Mouse (Mus musculus): ENCODE results near the gene Wrnip1. TPM values are rescaled to one million over a fixed set of nuclear protein-coding genes. Genes with fewer than 3 reads are reported as not detected.
A peak's percentile ranks its signal among the peaks of the same experiment; 100 is the strongest.

Wrnip1 gene
- 10 to 100 TPM; 13.0 to 16.4 TPM for total RNA-seq (2021)
- long read RNA-seq, experiment 1, transcript Wrnip1-201 (7 exons, 2,633 nt): major isoform, 29 of 31 reads
- long read RNA-seq, experiment 1, partial matches to known transcripts: 2 of 31 reads
- long read RNA-seq, experiment 1, other reads (novel, unspliced or antisense): 0 of 31 reads
- long read RNA-seq, experiment 2, transcript Wrnip1-201 (7 exons, 2,633 nt): major isoform, 25 of 28 reads
- long read RNA-seq, experiment 2, partial matches to known transcripts: 3 of 28 reads
- long read RNA-seq, experiment 2, other reads (novel, unspliced or antisense): 0 of 28 reads

DNA sequence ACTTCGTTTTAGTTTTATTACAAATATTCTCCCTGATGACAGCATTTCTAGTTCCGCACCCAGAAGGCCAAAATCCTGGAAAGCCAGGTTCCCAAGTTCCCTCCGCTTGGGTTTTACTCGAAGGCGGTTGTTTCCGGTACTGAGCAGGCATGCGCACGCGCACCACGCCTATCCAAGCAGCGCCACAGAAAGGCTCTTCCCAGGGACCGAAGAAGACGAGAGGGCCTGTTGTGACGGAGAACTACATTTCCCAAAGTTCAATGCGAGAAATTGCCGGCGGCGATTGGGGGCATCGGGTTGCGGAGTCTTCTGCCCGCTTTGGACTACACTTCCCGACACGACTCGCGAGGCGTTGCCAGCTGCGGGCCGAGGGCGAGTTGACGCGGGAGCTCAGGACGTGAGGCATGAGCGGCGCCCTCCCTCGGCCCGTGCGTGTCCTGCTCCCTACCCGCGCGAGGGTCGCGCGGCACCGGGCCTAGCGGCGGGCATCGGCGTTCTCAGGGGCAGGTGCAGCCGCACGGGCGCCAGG is at the start of gene Wrnip1:
Gene Wrnip1, plus strand, starts transcription at position 346 of the 529 bp plus-strand sequence.
- peak; percentile 91 for DNase-seq

DNA sequence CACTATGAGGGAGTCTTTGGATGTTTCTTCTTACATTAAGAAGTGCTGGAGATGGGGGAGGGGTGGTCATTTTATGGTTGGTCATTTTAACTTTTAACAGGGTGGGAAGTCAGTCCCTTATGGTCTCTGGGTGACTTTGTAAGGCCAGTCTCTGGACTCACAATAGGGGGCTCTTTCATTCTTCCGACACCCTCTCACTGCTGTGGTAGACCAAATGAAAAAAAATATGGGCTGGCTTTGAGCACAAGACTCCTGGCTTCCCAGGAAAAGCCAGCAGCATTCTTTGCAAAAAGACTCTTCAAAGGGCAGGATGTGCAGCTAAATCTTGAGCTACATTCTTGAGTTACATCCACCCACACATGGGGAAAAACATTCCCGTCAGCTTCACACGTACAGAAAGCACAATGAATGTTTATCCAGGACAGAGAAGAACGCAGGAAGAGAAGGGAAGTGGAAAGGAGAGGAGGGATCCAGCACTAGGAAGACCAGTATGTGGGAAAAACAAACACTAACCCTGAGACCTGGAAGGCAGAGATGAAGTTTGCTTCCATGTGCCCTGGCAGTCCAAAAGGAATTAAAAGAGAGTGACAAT is 49.7 kb upstream of the Wrnip1 start:
- DNase-seq: no peak

DNA sequence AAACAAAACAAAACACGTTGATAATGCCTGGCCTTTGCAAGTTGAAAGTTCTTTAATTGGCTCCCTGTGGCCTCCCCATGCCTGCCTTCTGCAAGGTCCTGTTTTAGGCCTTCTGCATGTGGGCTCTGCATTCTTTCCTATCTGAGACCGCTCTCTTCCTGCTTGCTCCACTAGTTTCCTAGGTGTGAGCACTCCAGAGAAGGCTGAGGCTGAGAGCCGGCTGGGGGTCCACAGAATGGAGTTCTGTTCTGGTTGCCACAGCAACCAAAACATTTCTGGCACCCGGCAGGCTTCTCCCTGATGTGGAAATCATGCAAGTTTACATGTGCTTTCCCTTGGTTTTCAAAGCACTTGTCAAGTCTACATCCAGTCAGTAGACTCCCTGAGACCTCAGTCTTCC is 42.8 kb upstream of the Wrnip1 start:
- no peak for DNase-seq

DNA sequence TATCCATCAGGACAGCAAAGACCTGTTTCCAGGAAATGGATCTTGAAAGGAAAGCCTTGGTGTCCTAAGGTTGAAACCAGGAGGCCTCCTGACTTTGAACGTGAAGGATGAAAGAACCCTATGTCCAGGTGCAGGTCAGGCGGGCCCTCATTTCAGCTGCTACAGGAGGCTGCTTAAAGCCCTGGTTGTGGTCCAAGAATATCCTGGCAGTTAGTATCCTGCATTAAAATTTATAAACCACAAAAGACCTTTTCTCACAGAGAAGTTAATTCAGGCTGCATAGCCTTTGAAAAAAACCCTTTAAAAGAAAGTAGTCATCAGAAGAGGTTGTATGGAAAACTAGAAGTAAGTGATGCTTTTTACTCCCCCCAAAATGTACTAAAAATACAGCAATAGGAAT is 41.0 kb upstream of the Wrnip1 start:
- DNase-seq: no peak

DNA sequence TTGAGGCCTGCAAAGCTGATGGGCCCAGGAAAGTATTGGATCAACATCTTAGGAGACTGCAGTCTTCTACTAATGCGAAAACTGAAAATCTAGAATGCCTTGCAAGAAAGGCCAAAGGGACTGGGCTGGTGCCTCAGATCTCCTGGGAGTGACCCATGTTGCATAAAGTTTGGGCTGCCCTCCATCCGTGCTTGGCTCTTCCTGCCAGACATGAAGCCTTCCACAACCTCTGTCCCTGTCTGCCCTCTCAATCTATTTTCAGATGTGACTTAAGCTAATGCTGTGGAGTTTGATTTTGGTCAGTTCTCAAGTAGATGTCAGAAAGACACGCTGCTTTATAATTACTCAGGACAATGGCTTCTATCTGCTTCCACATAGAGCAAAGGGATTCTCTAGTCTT is 38.7 kb upstream of the Wrnip1 start:
- peak; percentile 41 for DNase-seq

DNA sequence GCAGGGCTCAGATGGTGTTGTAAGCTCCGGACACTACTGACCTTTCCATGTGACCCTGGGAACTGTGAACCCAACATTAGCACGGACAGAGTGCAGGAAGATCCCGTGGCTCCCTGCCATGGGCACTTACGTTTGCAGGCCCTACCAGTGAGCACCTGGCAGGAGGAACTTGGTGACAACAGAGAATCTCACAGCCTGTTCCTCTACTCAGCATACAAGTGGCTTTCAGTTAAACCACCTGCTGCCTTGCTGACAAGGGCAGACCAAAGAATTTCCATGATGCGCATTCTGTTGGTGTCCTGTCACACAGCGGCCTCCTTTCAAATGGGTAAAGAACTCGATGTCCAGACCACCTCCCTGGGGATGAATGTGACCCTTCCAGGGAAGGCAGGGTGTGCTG is 37.4 kb upstream of the Wrnip1 start:
- peak; percentile 58 for DNase-seq

DNA sequence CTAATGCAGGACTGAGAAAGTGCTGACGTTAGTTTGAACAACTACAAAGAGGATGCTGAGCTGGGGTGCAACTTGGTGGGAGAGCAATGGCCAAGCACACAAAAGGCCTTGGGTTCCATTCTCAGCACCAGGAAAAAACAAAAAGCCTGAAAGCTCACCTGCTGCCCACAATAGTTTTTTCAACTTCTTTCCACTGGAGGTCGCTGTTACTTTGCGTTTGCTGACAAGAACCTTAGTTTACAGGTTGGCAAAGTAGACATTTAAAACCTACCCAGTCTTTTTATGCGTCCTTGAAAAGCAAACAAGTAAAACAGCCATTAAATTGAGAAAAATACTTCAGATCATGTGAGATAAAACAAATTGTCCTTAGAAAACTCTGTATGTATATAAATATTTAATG is 33.7 kb upstream of the Wrnip1 start:
- peak; percentile 16 for DNase-seq

DNA sequence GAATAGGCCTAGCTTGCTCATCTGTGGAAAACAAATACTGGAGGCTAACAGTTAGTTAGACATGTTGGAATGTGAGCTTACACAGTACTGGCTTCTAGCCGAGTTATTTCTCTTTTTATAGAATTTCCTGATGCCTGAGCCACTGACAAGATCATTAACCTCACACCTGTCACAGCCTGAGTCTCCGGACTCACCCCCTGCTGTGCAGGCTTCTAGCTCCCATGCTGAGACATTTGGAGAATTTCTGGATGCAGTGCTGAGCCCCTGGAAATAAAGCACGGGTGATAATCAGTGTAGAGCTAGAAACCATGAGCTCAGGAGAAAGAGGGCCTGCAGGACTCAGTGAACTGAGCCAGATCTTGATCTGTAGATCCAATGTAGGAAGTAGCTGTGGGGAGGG is 31.9 kb upstream of the Wrnip1 start:
- no peak for DNase-seq

DNA sequence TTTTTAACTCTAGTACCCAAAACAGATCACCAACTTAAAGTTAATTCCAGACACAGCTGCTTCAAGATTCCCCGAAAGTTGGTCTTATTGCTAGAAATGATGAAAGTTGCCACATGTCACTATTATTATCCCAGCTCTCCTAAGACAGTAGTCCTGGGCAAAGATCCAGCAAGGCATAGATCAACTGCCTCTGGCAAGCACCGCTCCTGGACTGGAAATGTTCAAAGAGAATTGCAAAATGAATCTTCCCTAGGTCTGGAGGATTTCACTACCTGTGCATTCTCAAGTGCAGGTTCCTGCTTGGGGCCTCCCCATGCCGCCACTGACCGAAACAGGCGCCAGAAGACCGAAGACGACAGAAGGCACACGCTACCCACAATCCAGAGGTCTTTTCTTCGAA is 25.9 kb upstream of the Wrnip1 start:
- peak; percentile 9 for DNase-seq

DNA sequence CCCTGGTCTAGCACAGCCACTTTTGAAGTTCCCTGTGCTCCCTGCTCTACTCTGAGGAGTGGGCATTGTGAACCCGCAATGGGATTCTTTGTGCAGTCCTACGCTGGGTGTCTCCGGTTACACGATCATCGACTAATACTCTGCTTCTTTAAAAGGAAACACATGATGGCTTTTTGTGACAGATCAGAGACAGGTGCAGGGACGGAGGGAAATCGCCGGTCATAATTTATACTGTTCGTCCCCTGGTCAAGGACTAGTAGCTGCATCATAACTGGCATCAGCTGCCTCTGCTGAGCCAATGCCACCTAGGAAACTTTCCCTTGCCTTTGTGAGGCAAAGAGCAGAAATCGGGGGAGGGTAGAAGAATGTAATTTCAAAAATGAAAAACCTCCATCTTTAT is 25.5 kb upstream of the Wrnip1 start:
- DNase-seq: no peak

DNA sequence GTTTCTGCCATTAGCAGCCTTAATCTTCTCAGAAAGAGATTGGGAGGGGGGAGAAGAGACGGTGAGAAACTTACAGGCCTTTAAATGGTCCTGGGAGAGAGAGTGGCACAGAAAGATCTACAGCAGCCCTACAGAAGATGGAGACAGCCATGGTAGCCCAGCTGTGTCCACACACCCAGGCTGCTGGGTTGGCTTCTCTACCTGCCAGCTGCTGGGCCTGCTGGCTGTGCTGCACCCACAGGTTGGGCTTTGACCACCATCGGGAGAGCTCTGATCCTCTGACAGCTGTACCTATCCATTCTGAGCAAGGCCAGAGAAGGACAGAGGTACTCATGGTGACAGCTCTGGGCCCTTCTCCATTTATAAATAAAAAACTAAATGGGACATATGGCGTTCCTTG is 23.0 kb upstream of the Wrnip1 start:
- no peak for DNase-seq

DNA sequence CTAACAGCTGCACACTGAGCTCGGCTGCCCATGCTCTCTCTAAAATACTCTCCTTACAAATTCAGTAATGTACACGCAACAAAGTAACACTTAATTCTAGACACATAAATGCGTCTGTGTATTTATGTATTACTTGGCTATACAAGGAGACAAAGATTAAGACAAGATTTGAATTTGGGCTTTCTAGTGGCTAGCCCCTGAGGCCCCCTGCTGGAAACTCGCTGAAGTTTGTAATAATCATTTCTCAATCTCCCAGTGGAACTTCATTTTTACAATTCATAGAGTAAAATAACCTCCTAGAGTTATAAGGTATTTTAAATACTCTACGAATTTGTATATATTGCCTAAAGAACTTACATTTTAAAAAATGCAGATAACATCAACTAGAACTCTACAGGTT is 18.8 kb upstream of the Wrnip1 start:
- no peak for DNase-seq

DNA sequence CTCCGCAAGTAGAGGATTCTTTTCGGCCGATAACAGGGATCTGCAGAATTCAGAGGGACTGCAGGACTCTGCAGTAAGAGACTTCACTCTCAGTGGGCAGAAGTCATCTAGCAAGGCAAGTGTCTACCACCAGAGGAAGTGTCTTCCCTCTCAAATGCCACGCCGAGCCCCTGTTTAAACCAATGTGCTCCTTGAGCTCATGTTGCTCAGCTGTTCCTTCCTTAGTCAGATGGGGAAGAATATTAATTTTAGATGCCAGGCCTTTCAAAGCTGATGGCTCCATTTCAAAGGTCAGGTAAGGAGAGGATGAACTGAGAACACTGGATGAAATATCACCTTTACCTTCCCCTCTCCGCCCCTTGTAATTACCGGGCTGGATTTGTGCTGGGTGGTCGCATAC is 18.0 kb upstream of the Wrnip1 start, which contains the start of gene Mylk4:
Gene Mylk4, minus strand, starts transcription at position 139 of the 400 bp plus-strand sequence.
- no peak for DNase-seq

DNA sequence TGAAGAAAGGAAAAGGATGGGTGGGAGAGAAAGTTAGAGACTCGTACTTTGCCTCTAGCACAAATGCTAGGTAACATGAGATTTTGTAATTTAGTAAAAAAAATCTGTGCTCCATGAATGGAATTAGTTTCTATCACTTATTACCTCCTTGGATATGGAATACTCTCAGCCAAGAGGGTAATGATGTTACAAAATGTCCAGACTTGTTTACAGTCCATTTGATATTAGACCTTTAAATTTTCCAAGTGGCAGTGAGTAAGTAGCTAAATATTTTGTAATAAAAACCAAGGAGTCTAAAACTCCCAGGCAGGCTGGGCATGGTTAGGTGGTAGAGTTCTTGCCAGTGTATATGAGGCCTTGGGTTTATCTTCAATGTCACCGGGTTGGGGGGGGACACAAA is 14.3 kb upstream of the Wrnip1 start:
- no peak for DNase-seq

DNA sequence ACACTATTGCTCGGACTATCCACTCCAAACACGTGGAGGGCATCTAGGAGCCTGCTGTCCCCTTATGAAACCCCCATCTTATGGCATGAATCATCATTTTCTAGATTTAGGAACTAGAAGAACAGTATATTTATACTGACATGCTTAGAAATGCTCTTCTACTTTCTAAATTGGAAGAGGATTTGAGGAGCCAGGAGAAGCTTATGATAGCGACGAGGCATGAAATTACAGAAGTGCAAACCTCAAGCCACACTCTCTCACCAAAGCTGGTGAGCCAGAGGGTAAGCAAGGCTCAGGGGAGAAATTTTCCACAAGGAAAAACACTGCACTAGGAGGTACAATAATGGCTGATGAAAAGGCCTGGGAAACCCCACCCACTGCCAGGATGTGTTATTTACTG is 12.1 kb upstream of the Wrnip1 start:
- DNase-seq: no peak

DNA sequence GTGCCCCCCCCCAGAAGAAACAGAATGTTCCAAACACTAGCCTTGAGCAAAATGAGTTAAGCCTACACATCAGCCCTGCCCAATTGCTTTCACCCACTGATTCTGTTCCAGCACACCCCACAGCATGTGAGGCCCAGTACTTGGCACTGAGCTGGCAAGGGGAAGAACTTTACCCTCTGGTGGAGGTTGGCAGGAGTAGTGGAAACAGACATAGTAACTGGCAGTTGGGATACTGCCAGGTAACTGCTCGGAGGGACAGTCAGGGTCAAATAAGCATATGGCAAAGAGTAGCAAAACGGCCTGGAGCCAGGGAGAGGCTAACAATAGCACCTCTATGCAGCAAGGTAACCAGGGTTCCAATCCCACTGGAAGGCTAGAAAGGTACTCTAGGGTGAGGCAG is 7.2 kb upstream of the Wrnip1 start:
- DNase-seq: no peak

DNA sequence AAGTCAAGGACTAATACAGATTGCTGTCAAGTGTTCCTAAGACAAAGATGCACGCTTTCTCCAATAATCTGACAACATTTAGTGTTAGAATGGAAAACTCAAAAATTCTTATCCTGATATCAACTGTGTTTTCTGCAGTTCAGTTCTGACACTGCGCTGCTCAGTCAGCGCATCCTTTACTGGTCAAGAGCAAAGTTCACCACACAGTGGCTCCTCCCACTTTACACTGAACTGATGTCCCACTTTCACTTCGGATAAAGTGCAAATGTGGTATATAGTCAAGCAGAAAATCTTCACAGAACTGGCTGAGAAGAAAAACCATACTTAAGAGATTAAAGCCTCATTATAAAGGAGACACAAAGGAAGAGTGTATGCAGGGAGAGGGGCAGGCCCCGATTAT is 6.7 kb upstream of the Wrnip1 start:
- DNase-seq: no peak

DNA sequence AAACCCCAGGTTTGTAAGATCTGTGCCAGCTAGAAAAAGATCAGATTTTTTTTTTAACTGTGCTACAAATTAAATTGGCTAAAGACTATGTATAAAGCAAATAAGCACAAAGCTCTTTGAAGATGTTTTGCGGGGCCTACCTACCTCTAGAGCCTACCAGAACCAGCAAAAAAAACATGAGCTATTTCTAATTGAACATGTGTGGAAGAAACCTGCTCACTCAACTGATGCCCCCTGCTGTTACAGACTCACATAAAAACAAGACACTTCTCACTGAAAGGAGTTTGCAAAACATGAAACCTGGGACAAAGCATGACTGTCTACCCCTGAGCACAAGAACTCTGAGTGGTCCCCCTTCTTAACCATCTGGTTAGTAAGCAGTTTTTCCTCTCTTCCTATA is 4.8 kb upstream of the Wrnip1 start:
- DNase-seq: no peak

DNA sequence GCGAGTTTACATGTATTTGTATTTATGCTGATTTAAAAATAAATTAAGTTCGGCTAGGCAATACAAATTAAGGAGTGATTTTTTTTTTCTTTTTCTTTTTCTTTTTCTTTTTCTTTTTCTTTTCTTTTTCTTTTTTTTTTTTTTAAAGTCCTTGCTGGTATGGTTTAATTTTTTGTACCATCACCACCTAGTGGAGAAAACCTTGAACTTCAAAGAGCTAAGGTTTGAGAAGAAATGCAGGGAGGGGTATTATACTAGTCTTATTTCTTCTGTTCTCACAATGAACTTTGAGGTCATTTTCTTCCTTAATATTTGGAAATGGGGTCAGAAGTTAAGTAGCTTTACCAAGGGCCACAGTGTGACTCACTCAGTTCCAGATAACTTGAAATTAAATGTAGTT is 2.7 kb upstream of the Wrnip1 start:
- DNase-seq: no peak

DNA sequence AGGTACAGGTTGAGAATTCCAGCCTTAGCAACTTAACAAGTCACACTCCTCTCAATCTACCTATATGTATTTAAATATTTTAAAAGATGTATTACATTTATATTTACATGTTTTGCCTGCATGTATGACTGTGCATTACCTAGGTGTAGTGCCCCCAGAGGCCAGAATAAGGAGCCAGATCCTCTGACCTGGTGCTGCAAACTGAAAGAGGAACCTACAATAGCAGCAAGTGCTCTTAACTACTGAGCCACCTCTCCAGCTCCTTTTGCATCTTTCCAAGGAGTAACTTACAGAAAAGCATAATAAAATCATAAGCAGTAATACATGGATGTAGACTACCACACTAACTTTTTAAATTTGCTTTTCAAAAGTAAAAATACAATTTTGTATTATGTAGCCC is 979 bp upstream of the Wrnip1 start:
- DNase-seq: no peak

DNA sequence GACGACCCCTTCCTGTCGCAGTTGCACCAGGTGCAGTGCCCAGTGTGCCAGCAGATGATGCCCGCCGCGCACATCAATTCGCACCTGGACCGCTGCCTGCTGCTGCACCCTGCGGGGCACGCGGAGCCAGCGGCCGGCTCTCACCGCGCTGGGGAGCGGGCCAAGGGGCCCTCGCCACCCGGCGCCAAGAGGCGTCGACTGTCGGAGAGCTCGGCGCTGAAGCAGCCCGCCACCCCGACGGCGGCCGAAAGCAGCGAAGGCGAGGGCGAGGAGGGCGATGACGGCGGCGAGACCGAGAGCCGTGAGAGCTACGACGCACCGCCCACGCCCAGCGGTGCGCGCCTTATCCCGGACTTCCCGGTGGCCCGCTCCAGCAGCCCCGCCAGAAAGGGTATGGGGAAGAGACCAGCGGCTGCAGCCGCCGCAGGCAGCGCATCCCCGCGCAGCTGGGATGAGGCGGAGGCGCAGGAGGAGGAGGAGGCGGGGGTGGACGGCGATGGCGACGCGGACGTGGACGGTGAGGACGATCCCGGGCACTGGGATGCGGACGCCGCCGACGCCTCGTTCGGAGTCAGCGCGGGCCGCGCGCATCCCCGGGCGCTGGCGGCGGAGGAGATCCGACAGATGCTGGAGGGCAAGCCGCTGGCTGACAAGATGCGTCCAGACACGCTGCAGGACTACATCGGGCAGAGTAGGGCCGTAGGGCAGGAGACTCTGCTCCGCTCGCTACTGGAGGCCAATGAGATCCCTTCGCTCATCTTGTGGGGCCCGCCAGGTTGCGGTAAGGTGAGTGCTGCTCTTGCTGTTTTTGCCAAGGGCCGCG is 632 bp downstream of the Wrnip1 start, which contains the start of gene D930007J09Rik:
Gene D930007J09Rik, minus strand, starts transcription at position 591 of the 823 bp plus-strand sequence.
- peak; percentile 65 for DNase-seq

DNA sequence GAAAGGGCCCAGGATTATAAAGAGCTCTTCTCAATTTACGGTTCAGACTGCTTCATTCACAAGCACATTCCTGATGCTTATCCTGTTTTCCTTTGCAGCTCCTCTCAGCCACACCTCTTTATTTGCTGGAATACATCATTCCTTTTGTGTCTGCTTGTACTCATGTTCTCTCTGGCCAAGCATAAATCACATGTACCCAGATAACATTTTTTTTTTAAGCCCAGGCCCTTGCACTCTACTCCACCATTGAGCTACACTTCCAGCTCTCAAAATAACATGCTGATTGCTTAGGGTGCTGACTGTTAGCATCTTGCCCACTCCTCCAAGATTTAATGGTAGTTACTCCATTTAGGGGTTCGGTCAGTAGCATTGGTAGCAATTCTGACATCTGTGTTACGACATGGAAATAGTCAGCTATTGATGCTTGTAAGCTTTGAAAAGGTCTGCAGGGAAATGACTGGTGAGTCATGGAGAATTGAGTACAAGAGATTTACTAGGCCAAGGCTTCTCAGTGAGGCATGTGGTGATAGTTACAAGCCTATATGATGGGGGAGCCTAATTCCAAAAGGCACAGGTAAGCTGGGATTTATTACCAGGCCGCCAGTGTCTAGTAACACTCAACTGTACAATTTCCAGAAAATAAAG is 2.0 kb downstream of the Wrnip1 start:
- DNase-seq: no peak

DNA sequence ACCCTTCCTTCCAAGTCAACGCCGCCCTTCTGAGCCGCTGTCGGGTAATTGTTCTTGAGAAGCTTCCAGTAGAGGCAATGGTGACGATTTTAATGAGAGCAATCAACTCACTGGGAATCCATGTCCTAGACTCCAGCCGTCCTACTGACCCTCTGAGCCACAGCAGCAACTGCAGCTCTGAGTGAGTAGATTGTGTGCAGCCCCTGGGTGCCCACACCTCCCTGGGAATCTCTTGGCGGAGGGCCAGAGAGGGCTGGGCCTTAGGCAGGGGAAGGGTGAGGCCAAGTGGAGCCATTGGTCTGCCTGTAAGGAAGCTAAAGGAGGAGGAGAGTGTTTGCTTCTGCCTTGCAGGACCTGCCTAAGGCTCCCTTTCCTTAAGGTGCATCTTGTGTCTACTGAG is 5.0 kb downstream of the Wrnip1 start:
- peak; percentile 53 for DNase-seq

All from gastrocnemius, postnatal 10 days (tissue).